Mouse (Mus musculus): ENCODE measurements around the gene Olfr1205.

Gene Olfr1205

DNA sequence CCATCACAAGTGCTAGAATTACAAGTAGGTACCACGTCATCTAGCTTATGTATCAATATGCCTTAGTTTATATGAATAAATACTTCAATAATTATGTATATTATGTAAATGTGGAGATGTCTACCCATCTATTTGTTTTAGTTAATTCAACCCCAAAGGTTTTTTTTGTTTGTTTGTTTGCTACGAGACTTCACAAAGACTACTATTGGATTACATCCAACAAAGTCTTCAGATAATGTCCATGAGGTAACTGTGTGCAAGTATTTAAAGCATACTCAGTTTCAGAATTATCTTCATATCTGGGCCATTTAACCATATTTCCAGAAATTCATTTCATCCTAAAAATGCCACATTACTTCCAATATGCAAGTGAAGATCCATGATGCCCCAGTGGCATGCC lies at the start of gene Olfr1205:
Olfr1205 (plus strand) TSS at position 301 of the 400 bp plus-strand sequence.
- no peak for DNase-seq (ENCODE audit: low read depth)

DNA sequence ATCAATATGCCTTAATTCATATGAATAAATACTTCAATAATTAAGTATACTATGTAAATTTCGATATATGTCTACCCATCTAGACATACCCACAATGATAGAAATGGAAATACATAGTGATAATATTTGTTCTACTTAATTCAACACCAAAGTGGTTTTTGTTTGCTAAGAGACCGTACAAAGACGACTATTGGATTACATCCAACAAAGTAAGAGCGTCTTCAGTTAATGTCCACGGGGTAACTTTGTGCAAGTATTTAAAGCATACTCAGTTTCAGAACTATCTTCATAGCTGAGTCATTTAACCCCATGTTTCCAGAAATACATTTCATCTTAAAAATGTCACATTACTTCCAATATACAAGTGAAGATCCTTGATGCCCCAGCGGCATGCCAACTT lies 36.8 kb upstream of the Olfr1205 start, which contains the start of gene Olfr1201:
Olfr1201 (plus strand) TSS at position 301 of the 400 bp plus-strand sequence.
- no peak for DNase-seq (ENCODE audit: low read depth)

DNA sequence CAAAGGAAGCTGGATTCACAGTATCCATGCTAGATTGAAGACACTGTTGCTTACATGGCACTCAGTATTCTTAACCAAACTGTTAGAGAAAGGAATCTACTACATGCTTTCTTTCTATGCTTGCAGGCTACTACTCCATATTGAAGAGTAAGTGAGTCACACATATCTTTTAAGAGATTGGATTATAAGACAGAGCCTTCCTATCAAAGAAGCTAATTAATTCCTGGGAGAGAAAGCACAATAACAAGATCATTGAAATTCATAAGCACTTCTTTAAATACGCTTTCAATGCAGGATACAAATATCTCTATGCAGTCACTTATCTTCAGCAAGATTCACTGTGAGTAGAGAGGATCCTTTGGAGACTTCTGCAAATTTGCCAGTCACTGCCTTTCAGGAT lies 15.3 kb upstream of the Olfr1205 start, which contains the start of gene Olfr1202:
Olfr1202 (plus strand) TSS at position 301 of the 400 bp plus-strand sequence.
- no peak for DNase-seq (ENCODE audit: low read depth)

DNA sequence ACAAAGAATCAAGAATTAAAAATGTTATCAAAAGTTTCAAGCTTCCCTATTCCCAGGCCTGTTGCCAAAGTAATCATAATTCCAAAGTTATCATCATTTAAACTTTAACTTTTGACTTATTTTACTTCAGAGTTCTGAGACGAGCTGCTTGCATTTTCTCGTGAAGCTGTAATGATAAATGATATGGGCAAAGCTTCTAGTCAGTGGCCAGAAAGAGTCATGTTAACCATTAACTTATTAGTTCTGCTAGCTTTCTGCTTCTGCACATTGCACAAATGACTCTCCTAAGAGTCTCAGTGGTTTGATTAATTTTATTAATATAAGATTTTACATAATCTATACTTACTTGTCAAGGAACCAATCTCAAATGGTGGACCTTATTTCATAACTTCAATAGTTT lies 8.9 kb downstream of the Olfr1205 start:
- no peak for DNase-seq (ENCODE audit: low read depth)

DNA sequence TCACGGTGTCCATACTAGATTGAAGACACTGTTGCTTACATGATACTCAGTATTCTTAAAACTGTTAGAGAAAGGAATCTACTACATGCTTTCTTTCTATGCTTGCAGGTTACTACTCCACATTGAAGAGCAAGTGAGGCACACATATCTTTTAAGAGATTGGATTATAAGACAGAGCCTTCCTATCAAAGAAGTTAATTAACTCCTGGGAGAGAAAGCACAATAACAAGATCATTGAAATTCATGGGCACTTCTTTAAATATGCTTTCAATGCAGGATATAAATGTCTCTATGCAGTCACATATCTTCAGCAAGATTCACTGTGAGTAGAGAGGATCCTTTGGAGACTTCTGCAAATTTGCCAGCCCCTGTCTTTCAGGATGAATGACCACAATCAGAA lies 19.5 kb downstream of the Olfr1205 start, which contains the start of gene Olfr1204:
Olfr1204 (plus strand) TSS at position 301 of the 400 bp plus-strand sequence.
- DNase-seq (ENCODE audit: low read depth): no peak

DNA sequence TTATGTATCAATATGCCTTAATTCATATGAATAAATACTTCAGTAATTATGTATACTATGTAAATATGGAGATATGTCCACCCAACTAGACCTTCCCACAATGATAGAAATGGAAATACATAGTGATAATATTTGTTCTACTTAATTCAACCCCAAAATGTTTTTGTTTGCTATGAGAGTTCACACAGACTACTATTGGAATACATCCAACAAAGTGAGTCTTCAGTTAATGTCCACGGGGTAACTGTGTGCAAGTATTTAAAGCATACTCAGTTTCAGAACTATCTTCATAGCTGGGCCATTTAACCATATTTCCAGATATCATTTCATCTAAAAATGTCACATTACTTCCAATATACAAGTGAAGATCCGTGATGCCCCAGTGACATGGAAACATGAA lies 33.4 kb downstream of the Olfr1205 start, which contains the start of gene Olfr1206:
Olfr1206 (plus strand) TSS at position 301 of the 400 bp plus-strand sequence.
- no peak for DNase-seq (ENCODE audit: low read depth)
